Mouse (Mus musculus) testis, adult 2 months (tissue): ENCODE results near the gene Snw1. TPM values are rescaled to one million over a fixed set of nuclear protein-coding genes. Genes with fewer than 3 reads are reported as not detected.

ENCODE experiments used
- H3K27ac ChIP-seq: fragments of 200-500 bp; 2 replicates; pipeline ENCODE4 v1.5.1; 2012; ENCODE audit warnings: low read depth, low read length; ENCODE audit not compliant: control insufficient read depth, insufficient read depth
- H3K27me3 ChIP-seq: fragments of 200-500 bp; 2 replicates; pipeline ENCODE4 v1.6.1; 2012; ENCODE audit warnings: mild to moderate bottlenecking, low read length, moderate library complexity; ENCODE audit not compliant: control insufficient read depth, insufficient read depth
- H3K36me3 ChIP-seq: fragments of 200-500 bp; 2 replicates; pipeline ENCODE4 v1.6.1; 2012; ENCODE audit warnings: mild to moderate bottlenecking, low read length; ENCODE audit not compliant: control insufficient read depth, insufficient read depth
- H3K4me1 ChIP-seq: fragments of 200-500 bp; 2 replicates; pipeline ENCODE4 v1.6.1; 2012; ENCODE audit warnings: low read length; ENCODE audit not compliant: control insufficient read depth, insufficient read depth
- H3K4me3 ChIP-seq: fragments of 200-500 bp; 2 replicates; pipeline ENCODE4 v1.5.1; 2012; ENCODE audit warnings: low read depth, mild to moderate bottlenecking, low read length, moderate library complexity, mixed read lengths; ENCODE audit not compliant: control insufficient read depth
- CTCF ChIP-seq: fragments of 200-500 bp; IDR thresholded peaks from 2 replicates; pipeline ENCODE4 v1.5.1; 2012; ENCODE audit warnings: low read depth, mild to moderate bottlenecking, inconsistent platforms, low read length, moderate library complexity; ENCODE audit not compliant: control insufficient read depth, insufficient read depth, insufficient replicate concordance
- POLR2A ChIP-seq: fragments of 200-500 bp; IDR thresholded peaks from 2 replicates; pipeline ENCODE4 v1.6.1; 2012; ENCODE audit warnings: low read depth, mild to moderate bottlenecking, inconsistent platforms, low read length, moderate library complexity; ENCODE audit not compliant: control insufficient read depth
- polyA plus RNA-seq: library from polyadenylated mRNA; depleted of rRNA; stranded (reverse); fragments of >200 nt; gene quantifications from 2 replicates; pipeline ENCODE4 v1.2.3, GENCODE M21; 2012

The Snw1 gene
- polyA plus RNA-seq, 1 experiment: 16.4 TPM

GRCm38 (mm10) chr12:87470263-87471136, 1.6 kb downstream of the Snw1 start:
- Histone ChIP-seq H3K4me3 (peak overlapping the region; percentile 65), H3K27ac (no peak overlapping the region), H3K4me1 (no peaks in the 10 kb centered on the region), H3K36me3 (no peaks in the 10 kb centered on the region), H3K27me3 (no peaks in the 10 kb centered on the region)
- no peak for TF ChIP-seq POLR2A
- no peak for TF ChIP-seq CTCF

- Histone ChIP-seq H3K4me3 (no peak overlapping the region), H3K4me1 (no peaks in the 10 kb centered on the region), H3K27ac (no peak overlapping the region), H3K36me3 (no peaks in the 10 kb centered on the region; the same call in 1 of the 2 replicates), H3K27me3 (no peaks in the 10 kb centered on the region)
- TF ChIP-seq POLR2A (no peak), CTCF (no peak)
Measured at GRCm38 (mm10) chr12:87464678-87465297, 7.3 kb downstream of the Snw1 start.

DNA sequence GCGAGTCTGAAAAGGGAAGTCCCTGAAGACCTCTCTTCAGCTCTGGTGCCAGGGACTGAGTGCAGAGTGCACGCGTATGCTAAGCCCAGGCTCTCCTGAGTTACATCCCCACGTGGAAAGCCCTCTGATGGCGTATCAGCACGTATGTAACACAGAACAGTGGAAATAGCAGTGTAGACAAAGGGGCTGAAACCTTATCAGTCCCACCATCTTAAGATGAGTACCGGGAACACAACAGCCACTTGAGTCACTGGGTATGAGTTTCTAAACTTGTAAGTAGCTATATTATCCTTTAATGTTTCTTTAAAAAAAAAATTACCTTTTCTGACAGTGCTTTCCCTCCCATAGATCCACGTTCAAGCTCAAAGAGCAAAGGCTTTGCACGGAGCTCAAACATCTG, 22.6 kb downstream of the Snw1 start:
- no peaks in the 10 kb centered on the region for H3K4me1 ChIP-seq
- H3K27me3 ChIP-seq: no peaks in the 10 kb centered on the region
- H3K4me3 ChIP-seq: no peak overlapping the region
- TF ChIP-seq CTCF: no peak
- no peak for TF ChIP-seq POLR2A
- no peak overlapping the region for H3K27ac ChIP-seq
- H3K36me3 ChIP-seq: peaks cover 4% of the 10 kb centered on the region

- Histone ChIP-seq H3K4me3 (peak overlapping the region; percentile 89), H3K36me3 (no peaks in the 10 kb centered on the region; the same call in none of the 2 replicates), H3K4me1 (peaks cover 4% of the 10 kb centered on the region), H3K27me3 (no peaks in the 10 kb centered on the region), H3K27ac (no peak overlapping the region)
- TF ChIP-seq POLR2A (no peak), CTCF (no peak)
Measured at GRCm38 (mm10) chr12:87444211-87444610, 27.9 kb downstream of the Snw1 start.

- no peaks in the 10 kb centered on the region for H3K27me3 ChIP-seq
- peak within 1 kb of the TSS; percentile 97 for H3K27ac ChIP-seq
- H3K4me1 ChIP-seq: peaks cover 4% of the 10 kb centered on the region
- no peaks in the 10 kb centered on the region; the same call in none of the 2 replicates for H3K36me3 ChIP-seq
- no peak for TF ChIP-seq CTCF
- TF ChIP-seq POLR2A: peak; percentile 97
- peak within 1 kb of the TSS; percentile 99 for H3K4me3 ChIP-seq
Measured at GRCm38 (mm10) chr12:87443700-87444122, 28.4 kb downstream of the Snw1 start, which contains the start of the genes Slirp and Alkbh1. Slirp (plus strand) TSS chr12:87443896. Alkbh1 (minus strand) TSS chr12:87444017.

- Histone ChIP-seq H3K4me1 (peaks cover 4% of the 10 kb centered on the region), H3K4me3 (peak overlapping the region; percentile 99), H3K36me3 (no peaks in the 10 kb centered on the region; the same call in none of the 2 replicates), H3K27me3 (no peaks in the 10 kb centered on the region), H3K27ac (peak overlapping the region; percentile 97)
- no peak for TF ChIP-seq CTCF
- TF ChIP-seq POLR2A: no peak
Measured at GRCm38 (mm10) chr12:87443115-87443699, 28.9 kb downstream of the Snw1 start.
